35 mouse cellular contexts compared by ENCODE assay signal in the genomic region with DNA sequence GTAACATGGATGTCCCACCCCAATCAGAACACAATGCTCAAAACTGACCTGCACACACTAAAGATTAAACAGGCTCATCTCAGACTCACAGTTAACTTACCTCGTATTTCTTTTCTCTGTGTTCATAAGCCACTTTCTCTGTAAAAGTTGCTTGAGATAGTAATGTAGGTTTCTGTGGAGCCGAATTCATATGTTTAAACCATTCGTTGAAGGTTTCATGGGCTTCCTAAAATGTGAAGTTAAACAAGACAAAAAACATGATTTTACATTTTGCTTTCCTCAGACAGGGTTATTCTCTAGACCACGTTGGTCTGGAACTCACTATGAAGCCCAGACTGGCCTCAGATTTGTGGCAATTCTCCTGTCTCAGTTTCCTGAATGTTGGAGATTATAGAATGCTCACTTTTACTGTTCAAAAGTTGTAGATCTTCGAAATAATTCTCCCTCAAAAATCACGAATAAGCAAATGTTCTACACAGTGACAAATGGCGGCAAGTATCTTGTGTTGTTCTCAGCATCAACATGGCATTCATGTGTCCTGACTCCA.
"Had no signal": no experiment of that assay in that cellular context is flagged by ENCODE, and none has a peak within 500 bp of the region (broad histone marks: within the 10 kb centered on the region; RNA-seq: fewer than 3 reads in every experiment).

No protein-coding gene starts in this region.

- ATAC-seq: hindbrain, embryonic 16.5 days; hindbrain, postnatal 0 days; inflammation-experienced regulatory T-cells, adult 6 months; intestine, embryonic 15.5 days; intestine, embryonic 16.5 days; intestine, postnatal 0 days had no signal

- H3K4me2 ChIP-seq: heart, embryonic 11.5 days; heart, embryonic 12.5 days; heart, embryonic 13.5 days; heart, embryonic 15.5 days; hindbrain, embryonic 12.5 days; hindbrain, embryonic 13.5 days; hindbrain, embryonic 14.5 days; hindbrain, embryonic 15.5 days; intestine, embryonic 15.5 days; kidney, embryonic 15.5 days had no signal

- H3K9me3 ChIP-seq: heart, embryonic 10.5 days; heart, embryonic 12.5 days; heart, embryonic 13.5 days; heart, embryonic 15.5 days; hindbrain, embryonic 10.5 days; hindbrain, embryonic 12.5 days; hindbrain, embryonic 13.5 days; hindbrain, embryonic 15.5 days; intestine, embryonic 15.5 days; kidney, embryonic 15.5 days had no signal

- H3K4me3 ChIP-seq: heart, embryonic 10.5 days; heart, embryonic 12.5 days; heart, embryonic 13.5 days; heart, embryonic 15.5 days; hindbrain, embryonic 10.5 days; hindbrain, embryonic 12.5 days; hindbrain, embryonic 13.5 days; hindbrain, embryonic 15.5 days; intestine, embryonic 15.5 days; kidney, embryonic 15.5 days; layer of hippocampus, adult 2 months had no signal

- H3K4me1 ChIP-seq: heart, embryonic 10.5 days; heart, embryonic 12.5 days; heart, embryonic 13.5 days; heart, embryonic 15.5 days; hindbrain, embryonic 10.5 days; hindbrain, embryonic 12.5 days; hindbrain, embryonic 13.5 days; hindbrain, embryonic 15.5 days; intestine, embryonic 15.5 days; kidney, embryonic 15.5 days had no signal

- DNase-seq: heart, postnatal 10 days; heart, postnatal 14 days; heart, postnatal 36 days; heart, postnatal 4 days; kidney, adult 11 months; kidney, adult 18-20 months; kidney, adult 2 months; kidney, adult 8-10 months; kidney, adult 9 months; kidney, postnatal 10 days; kidney, postnatal 14 days; kidney, postnatal 25 days; kidney, postnatal 36 days; kidney, postnatal 4 days; layer of hippocampus, adult 9-11 months; layer of hippocampus, postnatal 36 days had no signal

- H3K9ac ChIP-seq: heart, embryonic 12.5 days; heart, embryonic 13.5 days; heart, embryonic 15.5 days; hindbrain, embryonic 12.5 days; hindbrain, embryonic 13.5 days; hindbrain, embryonic 14.5 days; hindbrain, embryonic 15.5 days; intestine, embryonic 15.5 days; kidney, embryonic 15.5 days had no signal

- H3K27me3 ChIP-seq: heart, embryonic 12.5 days; heart, embryonic 13.5 days; heart, embryonic 15.5 days; hindbrain, embryonic 12.5 days; hindbrain, embryonic 13.5 days; hindbrain, embryonic 15.5 days; intestine, embryonic 15.5 days; kidney, embryonic 15.5 days had no signal

- H3K27ac ChIP-seq: heart, embryonic 10.5 days; heart, embryonic 13.5 days; heart, embryonic 15.5 days; hindbrain, embryonic 10.5 days; hindbrain, embryonic 12.5 days; hindbrain, embryonic 13.5 days; hindbrain, embryonic 14.5 days; hindbrain, embryonic 15.5 days; hindbrain, postnatal 0 days; intestine, embryonic 15.5 days; kidney, embryonic 15.5 days; kidney, postnatal 0 days; layer of hippocampus, adult 2 months had no signal
